Mouse (Mus musculus): ENCODE measurements around the gene Pip5k1c. TPM values are rescaled to one million over a fixed set of nuclear protein-coding genes. Genes with fewer than 3 reads are reported as not detected.
A peak's percentile ranks its signal among the peaks of the same experiment; 100 is the strongest.

The Pip5k1c gene
- polyA plus RNA-seq, 1 experiment from 2014 or later: 61.3 TPM

- WGBS: 2% methylated on average over 53 of the region's 54 CpGs
- Histone ChIP-seq H3K27me3 (peaks cover 51% of the 10 kb centered on the region), H3K4me3 (replicated peaks) (peak overlapping the region; percentile 56), H3K36me3 (no peaks in the 10 kb centered on the region), H3K9me3 (replicated peaks) (no peaks in the 10 kb centered on the region), H3K9ac (peak overlapping the region; percentile 42), H3K27ac (peak overlapping the region; percentile 45; the same call in 1 of the 2 replicates), H3K4me2 (peak overlapping the region; percentile 83), H3K4me1 (peaks cover 62% of the 10 kb centered on the region)
- ATAC-seq (replicated peaks; ENCODE audit: low FRiP score): peak; percentile 75
These were observed 6.9 kb upstream of the Pip5k1c start for GRCm38 (mm10) chr10:81285694-81286450.

GRCm38 (mm10) chr10:81286586-81286985 lies 6.2 kb upstream of the Pip5k1c start:
- Histone ChIP-seq H3K9me3 (replicated peaks) (no peaks in the 10 kb centered on the region), H3K4me1 (peaks cover 68% of the 10 kb centered on the region), H3K36me3 (no peaks in the 10 kb centered on the region), H3K4me2 (no peak overlapping the region), H3K4me3 (replicated peaks) (peak overlapping the region; percentile 56; the same call in 1 of the 2 replicates), H3K9ac (no peak overlapping the region), H3K27ac (no peak overlapping the region), H3K27me3 (peaks cover 55% of the 10 kb centered on the region)
- no peak for ATAC-seq (replicated peaks; ENCODE audit: low FRiP score)
- 39% methylated on average over 6 of the region's 6 CpGs for WGBS

GRCm38 (mm10) chr10:81287513-81288157 lies 5.1 kb upstream of the Pip5k1c start:
- WGBS: 59% methylated on average over 8 of the region's 8 CpGs
- H3K27ac ChIP-seq: peak overlapping the region; percentile 46
- no peaks in the 10 kb centered on the region for H3K36me3 ChIP-seq
- H3K27me3 ChIP-seq: peaks cover 52% of the 10 kb centered on the region
- peak overlapping the region; percentile 26; the same call in 1 of the 2 replicates for H3K4me2 ChIP-seq
- H3K9ac ChIP-seq: no peak overlapping the region
- ATAC-seq (replicated peaks; ENCODE audit: low FRiP score): no peak
- no peak overlapping the region for H3K4me3 ChIP-seq (replicated peaks)
- no peaks in the 10 kb centered on the region for H3K9me3 ChIP-seq (replicated peaks)
- peaks cover 72% of the 10 kb centered on the region for H3K4me1 ChIP-seq

- no peak overlapping the region for H3K4me3 ChIP-seq (replicated peaks)
- H3K27ac ChIP-seq: no peak overlapping the region
- no peak for ATAC-seq (replicated peaks; ENCODE audit: low FRiP score)
- 38% methylated on average over 6 of the region's 6 CpGs for WGBS
- H3K36me3 ChIP-seq: no peaks in the 10 kb centered on the region
- peaks cover 45% of the 10 kb centered on the region for H3K27me3 ChIP-seq
- peak overlapping the region; percentile 26; the same call in 1 of the 2 replicates for H3K4me2 ChIP-seq
- H3K9ac ChIP-seq: no peak overlapping the region
- H3K4me1 ChIP-seq: peaks cover 70% of the 10 kb centered on the region
- no peaks in the 10 kb centered on the region for H3K9me3 ChIP-seq (replicated peaks)
These were observed 4.2 kb upstream of the Pip5k1c start for GRCm38 (mm10) chr10:81288601-81289000.

GRCm38 (mm10) chr10:81289278-81289677 lies 3.5 kb upstream of the Pip5k1c start:
- Histone ChIP-seq H3K9me3 (replicated peaks) (no peaks in the 10 kb centered on the region), H3K4me3 (replicated peaks) (no peak overlapping the region), H3K4me1 (peaks cover 70% of the 10 kb centered on the region), H3K27ac (no peak overlapping the region), H3K36me3 (no peaks in the 10 kb centered on the region), H3K4me2 (peak overlapping the region; percentile 17), H3K9ac (no peak overlapping the region), H3K27me3 (peaks cover 38% of the 10 kb centered on the region)
- WGBS: 4% methylated on average over 7 of the region's 7 CpGs
- ATAC-seq (replicated peaks; ENCODE audit: low FRiP score): no peak

- ATAC-seq (replicated peaks; ENCODE audit: low FRiP score): no peak
- H3K9ac ChIP-seq: no peak overlapping the region
- no peaks in the 10 kb centered on the region for H3K36me3 ChIP-seq
- 60% methylated on average over 14 of the region's 14 CpGs for WGBS
- H3K4me1 ChIP-seq: peaks cover 70% of the 10 kb centered on the region
- no peak overlapping the region for H3K4me3 ChIP-seq (replicated peaks)
- no peak overlapping the region for H3K27ac ChIP-seq
- H3K9me3 ChIP-seq (replicated peaks): no peaks in the 10 kb centered on the region
- peak overlapping the region; percentile 45 for H3K4me2 ChIP-seq
- peaks cover 33% of the 10 kb centered on the region for H3K27me3 ChIP-seq
These were observed 3.0 kb upstream of the Pip5k1c start for GRCm38 (mm10) chr10:81289811-81290210.

GRCm38 (mm10) chr10:81290698-81291460 lies 1.9 kb upstream of the Pip5k1c start:
- Histone ChIP-seq H3K9ac (peak overlapping the region; percentile 21), H3K4me1 (peaks cover 66% of the 10 kb centered on the region), H3K4me3 (replicated peaks) (peak overlapping the region; percentile 33), H3K27ac (peak overlapping the region; percentile 76), H3K4me2 (peak overlapping the region; percentile 45), H3K27me3 (peaks cover 25% of the 10 kb centered on the region), H3K36me3 (no peaks in the 10 kb centered on the region), H3K9me3 (replicated peaks) (no peaks in the 10 kb centered on the region)
- 13% methylated on average over 24 of the region's 24 CpGs for WGBS
- ATAC-seq (replicated peaks; ENCODE audit: low FRiP score): no peak

GRCm38 (mm10) chr10:81291511-81292104 lies 1.2 kb upstream of the Pip5k1c start, which contains the start of gene Tjp3:
TSS of gene Tjp3 (minus strand) at chr10:81291581.
- H3K4me1 ChIP-seq: peaks cover 62% of the 10 kb centered on the region
- H3K36me3 ChIP-seq: no peaks in the 10 kb centered on the region
- H3K4me2 ChIP-seq: peak within 1 kb of the TSS; percentile 90
- peaks cover 25% of the 10 kb centered on the region for H3K27me3 ChIP-seq
- peak within 1 kb of the TSS; percentile 88 for H3K4me3 ChIP-seq (replicated peaks)
- H3K27ac ChIP-seq: peak within 1 kb of the TSS; percentile 76
- no peaks in the 10 kb centered on the region for H3K9me3 ChIP-seq (replicated peaks)
- 72% methylated on average over 9 of the region's 9 CpGs for WGBS
- H3K9ac ChIP-seq: peak within 1 kb of the TSS; percentile 21
- ATAC-seq (replicated peaks; ENCODE audit: low FRiP score): no peak

- peaks cover 21% of the 10 kb centered on the region for H3K27me3 ChIP-seq
- H3K9ac ChIP-seq: peak overlapping the region; percentile 82
- H3K4me3 ChIP-seq (replicated peaks): peak overlapping the region; percentile 88
- 1% methylated on average over 25 of the region's 25 CpGs for WGBS
- H3K4me1 ChIP-seq: peaks cover 71% of the 10 kb centered on the region
- no peak for ATAC-seq (replicated peaks; ENCODE audit: low FRiP score)
- no peaks in the 10 kb centered on the region for H3K36me3 ChIP-seq
- peak overlapping the region; percentile 93 for H3K27ac ChIP-seq
- no peaks in the 10 kb centered on the region for H3K9me3 ChIP-seq (replicated peaks)
- H3K4me2 ChIP-seq: peak overlapping the region; percentile 90
These were observed 719 bp downstream of the Pip5k1c start for GRCm38 (mm10) chr10:81293334-81294030.

GRCm38 (mm10) chr10:81294442-81294841 lies 1.7 kb downstream of the Pip5k1c start:
- ATAC-seq (replicated peaks; ENCODE audit: low FRiP score): no peak

GRCm38 (mm10) chr10:81295185-81295584 lies 2.4 kb downstream of the Pip5k1c start:
- peaks cover 75% of the 10 kb centered on the region for H3K4me1 ChIP-seq
- H3K4me2 ChIP-seq: no peak overlapping the region
- ATAC-seq (replicated peaks; ENCODE audit: low FRiP score): no peak

More at GRCm38 (mm10) chr10:81294442-81294841, 1.7 kb downstream of the Pip5k1c start:
- Histone ChIP-seq H3K4me1 (peaks cover 73% of the 10 kb centered on the region), H3K4me3 (replicated peaks) (peak overlapping the region; percentile 88), H3K27ac (no peak overlapping the region), H3K27me3 (peaks cover 21% of the 10 kb centered on the region), H3K9me3 (replicated peaks) (no peaks in the 10 kb centered on the region), H3K9ac (peak overlapping the region; percentile 82), H3K36me3 (no peaks in the 10 kb centered on the region), H3K4me2 (peak overlapping the region; percentile 90)
- 31% methylated on average over 8 of the region's 8 CpGs for WGBS

More at GRCm38 (mm10) chr10:81295185-81295584, 2.4 kb downstream of the Pip5k1c start:
- Histone ChIP-seq H3K27ac (no peak overlapping the region), H3K4me3 (replicated peaks) (no peak overlapping the region), H3K9me3 (replicated peaks) (no peaks in the 10 kb centered on the region), H3K36me3 (no peaks in the 10 kb centered on the region), H3K27me3 (peaks cover 16% of the 10 kb centered on the region), H3K9ac (no peak overlapping the region)
- WGBS: 82% methylated on average over 6 of the region's 6 CpGs
